Mouse (Mus musculus) E14TG2a.4 (cell line): ENCODE data around the gene Cep295nl.

ENCODE experiments used
- CTCF ChIP-seq: conservative IDR thresholded peaks from 2 replicates; pipeline ENCODE4 v1.5.1; 2014; ENCODE audit warnings: low read length
- NANOG ChIP-seq: IDR thresholded peaks from 2 replicates; pipeline ENCODE4 v1.6.1; 2014; ENCODE audit warnings: borderline replicate concordance, low read length, mixed read lengths
- POU5F1 ChIP-seq: IDR thresholded peaks from 2 replicates; pipeline ENCODE4 v1.6.1; 2014; ENCODE audit warnings: low read length, borderline replicate concordance

DNA sequence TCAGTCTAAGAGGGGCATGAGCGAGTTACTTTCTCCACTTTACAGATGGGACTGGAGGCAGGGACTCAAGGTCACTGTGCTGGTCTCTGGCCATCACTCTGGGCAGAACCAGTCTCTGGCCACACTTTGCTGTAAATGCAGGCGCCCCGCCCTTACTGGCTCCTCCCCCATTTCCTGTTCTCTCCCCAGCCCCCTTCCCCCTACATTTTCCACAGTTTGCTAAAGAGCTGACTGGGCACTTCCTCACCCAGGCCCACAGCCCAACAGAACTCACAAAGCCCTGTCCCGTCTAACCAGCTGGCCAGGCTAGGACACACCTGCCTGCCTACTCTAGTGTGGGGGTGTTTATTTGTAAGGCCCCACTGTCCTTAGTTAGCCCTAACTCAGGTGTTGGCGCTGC is 6.6 kb upstream of the Cep295nl start:
- TF ChIP-seq CTCF (no peak), POU5F1 (no peak), NANOG (no peak)
